Mouse (Mus musculus) embryonic fibroblast, embryonic 13.5 days (primary cell): Measurements from ENCODE around the gene Olfml2a.

Source experiments
- CTCF ChIP-seq: IDR thresholded peaks from 2 replicates; pipeline ENCODE4 v1.5.1; 2011; ENCODE audit warnings: mild to moderate bottlenecking, control low read depth, low read length, moderate library complexity, borderline replicate concordance; ENCODE audit not compliant: insufficient read depth
- POLR2A ChIP-seq: IDR thresholded peaks from 2 replicates; pipeline ENCODE4 v1.6.1; 2011; ENCODE audit warnings: low read depth, mild to moderate bottlenecking, control low read depth, low read length, moderate library complexity

DNA sequence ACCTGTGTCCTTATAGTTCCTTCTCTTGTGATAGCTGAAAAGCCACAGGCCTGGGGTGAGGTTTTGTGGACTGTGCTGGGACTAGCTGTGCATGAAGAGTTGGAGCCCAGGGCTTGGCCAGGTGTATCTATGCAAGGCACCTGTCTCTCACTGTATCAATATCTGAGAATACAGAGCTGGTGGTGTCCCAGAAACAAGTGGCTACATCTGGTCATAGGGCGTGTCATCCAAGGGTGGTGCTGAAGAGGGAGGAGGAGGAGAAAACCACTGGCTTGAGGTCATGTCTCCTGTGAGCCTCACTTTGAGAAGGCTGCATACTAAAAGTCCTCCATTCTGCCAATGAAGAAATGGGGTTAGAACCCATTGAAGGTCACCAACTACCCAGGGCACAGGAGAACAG, 6.2 kb downstream of the Olfml2a start:
- TF ChIP-seq POLR2A = no peak
- no peak for TF ChIP-seq CTCF
